ENCODE assay signal across 8 mouse cellular contexts in genomic region chr9:52049605-52050004, GRCm38 (mm10). TPM values are rescaled to one million over a fixed set of nuclear protein-coding genes. Genes with fewer than 3 reads are reported as not detected.
A peak's percentile ranks its signal among the peaks of the same experiment; 100 is the strongest.
DNase-seq lines count a peak whose midpoint lies in the region; ATAC-seq and TF ChIP-seq lines count a peak whose summit lies in the region.

No protein-coding gene starts in this region.

- TF ChIP-seq CTCF in heart, adult 2 months (IDR thresholded peaks at IDR 0.05), result no peak
- no peak for TF ChIP-seq CTCF in C2C12 (IDR thresholded peaks at IDR 0.05; ENCODE audit: control insufficient read depth, insufficient read depth, insufficient read length)
- TF ChIP-seq CTCF in liver, embryonic 14.5 days (IDR thresholded peaks at IDR 0.05; ENCODE audit: low read depth), result no peak

- peak overlapping the region; percentile 79 for H3K4me2 ChIP-seq in liver, embryonic 14.5 days (ENCODE audit: low read depth)

- no peak overlapping the region for H3ac ChIP-seq in C2C12 (ENCODE audit: control insufficient read depth, insufficient read length, low read depth)

- 0 out of 2 replicates have a peak overlapping the region, but pooled peaks have one; percentile 25 for H3K9ac ChIP-seq in heart, adult 2 months (ENCODE audit: low read depth, low read length)
- peak overlapping the region; percentile 81 for H3K9ac ChIP-seq in liver, embryonic 14.5 days (replicated peaks)

- no peak for ATAC-seq in liver, embryonic 14.5 days (ENCODE audit: insufficient read depth)

- no peak for TF ChIP-seq POLR2A in heart, adult 2 months (IDR thresholded peaks at IDR 0.05; ENCODE audit: insufficient read depth, low read depth, low read length)

- H3K9me3 ChIP-seq in forebrain, embryonic 10.5 days, result no peaks in the 10 kb centered on the region
- no peaks in the 10 kb centered on the region for H3K9me3 ChIP-seq in liver, embryonic 14.5 days (ENCODE audit: control insufficient read depth, low read length)

- H3K4me3 ChIP-seq in heart, adult 2 months, result peak overlapping the region; percentile 81
- H3K4me3 ChIP-seq in C2C12 (ENCODE audit: insufficient read depth, poor library complexity, severe bottlenecking), result peak overlapping the region; percentile 64
- H3K4me3 ChIP-seq in forebrain, embryonic 10.5 days, result peak overlapping the region; percentile 96
- peak overlapping the region; percentile 72 to 91 for H3K4me3 ChIP-seq in liver, embryonic 14.5 days (ENCODE audit: insufficient read depth in 1 of 2, low read depth in 2 of 2, low read length in 2 of 2)

- intact Hi-C loops in heart, adult 2 months (cut with DNase I), result loop anchor here (2.0 to 5.0 kb wide), 4 partner anchors 37 to 118 kb away; partner anchors contain the start of gene Zc3h12c
- intact Hi-C loops in heart, postnatal 14 days (cut with DNase I), result loop anchor here (2.0 to 5.0 kb wide), 2 partner anchors 23 to 118 kb away; partner anchors contain the start of gene Zc3h12c

- H3K27ac ChIP-seq in heart, adult 2 months, result no peak overlapping the region; the same call in 1 of the 2 replicates
- peak overlapping the region; percentile 100 for H3K27ac ChIP-seq in forebrain, embryonic 10.5 days
- no peak overlapping the region for H3K27ac ChIP-seq in liver, embryonic 14.5 days

- peaks cover 10% of the 10 kb centered on the region for H3K4me1 ChIP-seq in heart, adult 2 months (ENCODE audit: control insufficient read depth, insufficient read depth, low read length)
- H3K4me1 ChIP-seq in forebrain, embryonic 10.5 days, result peaks cover 44% of the 10 kb centered on the region
- H3K4me1 ChIP-seq in liver, embryonic 14.5 days (replicated peaks; ENCODE audit: control insufficient read depth in 2 of 2, insufficient read depth in 2 of 2, low read length in 1 of 2), result peaks cover 13 to 20% of the 10 kb centered on the region in 2 experiments

- peaks cover 7% of the 10 kb centered on the region; the same call in 1 of the 2 replicates for H3K79me2 ChIP-seq in heart, adult 2 months (replicated peaks; ENCODE audit: control insufficient read depth, insufficient read depth, low read length)
- H3K79me2 ChIP-seq in C2C12 (ENCODE audit: control insufficient read depth, insufficient read depth), result peaks cover 64% of the 10 kb centered on the region

- H3K36me3 ChIP-seq in heart, adult 2 months (ENCODE audit: control insufficient read depth, insufficient read depth, low read length), result peaks cover 26% of the 10 kb centered on the region
- no peaks in the 10 kb centered on the region for H3K36me3 ChIP-seq in C2C12 (ENCODE audit: control insufficient read depth, insufficient read depth)
- H3K36me3 ChIP-seq in forebrain, embryonic 10.5 days (replicated peaks), result no peaks in the 10 kb centered on the region
- H3K36me3 ChIP-seq in liver, embryonic 14.5 days (replicated peaks; ENCODE audit: control insufficient read depth, insufficient read depth, low read depth), result no peaks in the 10 kb centered on the region

- no peak for TF ChIP-seq EP300 in heart, adult 2 months (IDR thresholded peaks at IDR 0.05; ENCODE audit: insufficient read depth, low read depth, low read length)
- TF ChIP-seq EP300 in liver, embryonic 14.5 days (IDR thresholded peaks at IDR 0.05; ENCODE audit: low read depth), result no peak

- peaks cover 58% of the 10 kb centered on the region for H3K79me3 ChIP-seq in C2C12 (ENCODE audit: low read depth)

- WGBS in heart, adult 2 months, result 2% methylated on average over 3 of the region's 3 CpGs
- 1% methylated on average over 3 of the region's 3 CpGs for WGBS in forebrain, embryonic 10.5 days
- 0% methylated on average over 3 of the region's 3 CpGs for WGBS in liver, embryonic 14.5 days (ENCODE audit: insufficient replicate concordance)

- no peaks in the 10 kb centered on the region for H3K27me3 ChIP-seq in heart, adult 2 months (ENCODE audit: control insufficient read depth, insufficient read depth, low read length)
- H3K27me3 ChIP-seq in C2C12 (ENCODE audit: control insufficient read depth, insufficient read depth, insufficient read length), result no peaks in the 10 kb centered on the region
- no peaks in the 10 kb centered on the region for H3K27me3 ChIP-seq in forebrain, embryonic 10.5 days (ENCODE audit: poor library complexity, severe bottlenecking)
- no peaks in the 10 kb centered on the region for H3K27me3 ChIP-seq in liver, embryonic 14.5 days (ENCODE audit: control insufficient read depth, insufficient read depth, low read length)

- no peak for DNase-seq in heart, adult 2 months
- no peak for DNase-seq in heart, postnatal 14 days
- DNase-seq in forebrain, embryonic 10.5 days (ENCODE audit: extremely low spot score, low spot score), result no peak
- DNase-seq in liver, embryonic 14.5 days (ENCODE audit: low read depth in 3 of 3, low spot score in 3 of 3), result peak in 1 of 3 experiments; percentile 14
- no peak for DNase-seq in layer of hippocampus, postnatal 10 days (ENCODE audit: low spot score in 2 of 2)
- no peak for DNase-seq in thymus, postnatal 14 days
- no peak for DNase-seq in kidney, adult 18-20 months

TF ChIP-seq in C2C12, 6 proteins besides CTCF, POLR2A, EP300 and RAD21:
- TF ChIP-seq MYOG (IDR thresholded peaks at IDR 0.05; ENCODE audit: control insufficient read depth, extremely low read depth, insufficient read length), result no peak
- TF ChIP-seq MAX (IDR thresholded peaks at IDR 0.05), result no peak
- TF ChIP-seq FOSL1 (IDR thresholded peaks at IDR 0.05; ENCODE audit: insufficient read depth, low read length, poor library complexity, severe bottlenecking), result no peak
- no peak for TF ChIP-seq CEBPB (IDR thresholded peaks at IDR 0.05; ENCODE audit: low read depth)
- TF ChIP-seq MYOD1 (IDR thresholded peaks at IDR 0.05; ENCODE audit: control insufficient read depth, insufficient read length, low read depth), result no peak
- TF ChIP-seq USF1 (IDR thresholded peaks at IDR 0.05; ENCODE audit: low read depth), result no peak
TF ChIP-seq in C2C12: peak in this region for 0.

RNA-seq across cellular contexts. Expression of gene Rdx, which starts 2.6 kb away (rescaled TPM):
- 10 to 100 TPM; 81.8 to 97.0 TPM for total RNA-seq in heart, adult 2 months (2021)
- 20.8 and 45.8 TPM in 2 replicates for polyA plus RNA-seq in heart, adult 2 months (2012; rRNA removed)
- total RNA-seq in heart, postnatal 14 days (2021), result 10 to 100 TPM; 94.3 to 96.8 TPM
- polyA plus RNA-seq in C2C12 (2012; fragmentation: generic; extraction: Trizol), result 28.5 TPM
- 145 and 156 TPM in 2 replicates for polyA plus RNA-seq in forebrain, embryonic 10.5 days (2016; fragmentation: Nextera tagmentation; extraction: Ambion mirVana)
- polyA plus RNA-seq in liver, embryonic 14.5 days (2012; rRNA removed), result 18.2 and 28.0 TPM in 2 replicates
- 69.6 and 72.5 TPM in 2 replicates for polyA plus RNA-seq in liver, embryonic 14.5 days (2014; fragmentation: Nextera tagmentation; extraction: Ambion mirVana)
- total RNA-seq in layer of hippocampus, postnatal 10 days (2021), result 10 to 100 TPM; 64.3 to 66.6 TPM
